Mouse (Mus musculus) lung, adult 18-20 months (tissue): Measurements from ENCODE around the gene Prpf40b.
A peak's percentile ranks its signal among the peaks of the same experiment; 100 is the strongest.
"Not testable (repeated sequence)": the region's sequence is repeated elsewhere in the genome, so short reads cannot be mapped to it uniquely, and the experiment has no call there.

Experiments
- DNase-seq, 2 experiments: peaks; one replicate each; pipeline ENCODE4 v3.0.0; 2022; ENCODE audit warnings: mixed read lengths in 2 of 2

Gene Prpf40b

GRCm38 (mm10) chr15:99294813-99295374 is at the start of gene Prpf40b:
Gene Prpf40b, plus strand, starts transcription at chr15:99295087.
- DNase-seq, result peak; percentile 93 to 95

GRCm38 (mm10) chr15:99246736-99247135 is 48.2 kb upstream of the Prpf40b start:
- DNase-seq, result not testable (repeated sequence)

GRCm38 (mm10) chr15:99248972-99249371 is 45.9 kb upstream of the Prpf40b start:
- DNase-seq, result no peak

GRCm38 (mm10) chr15:99249938-99250337 is 44.9 kb upstream of the Prpf40b start:
- no peak for DNase-seq

- peak; percentile 11 to 23 for DNase-seq
Observed at GRCm38 (mm10) chr15:99251111-99251510, 43.8 kb upstream of the Prpf40b start.

- DNase-seq, result peak; percentile 98 to 99
Observed at GRCm38 (mm10) chr15:99251626-99252380, 43.1 kb upstream of the Prpf40b start, which contains the start of gene Mcrs1. Gene Mcrs1, minus strand, starts transcription at chr15:99251961.

GRCm38 (mm10) chr15:99252381-99253174 is 42.3 kb upstream of the Prpf40b start:
- DNase-seq, result no peak

GRCm38 (mm10) chr15:99253175-99253479 is 41.8 kb upstream of the Prpf40b start:
- DNase-seq, result not testable (repeated sequence)

- DNase-seq, result no peak
Observed at GRCm38 (mm10) chr15:99253772-99254171, 41.1 kb upstream of the Prpf40b start.

GRCm38 (mm10) chr15:99254477-99255005 is 40.3 kb upstream of the Prpf40b start:
- no peak for DNase-seq

GRCm38 (mm10) chr15:99255241-99255749 is 39.6 kb upstream of the Prpf40b start:
- no peak for DNase-seq

- peak in 1 of 2 experiments; percentile 15 for DNase-seq
Observed at GRCm38 (mm10) chr15:99259167-99259729, 35.6 kb upstream of the Prpf40b start.

GRCm38 (mm10) chr15:99259730-99260252 is 35.1 kb upstream of the Prpf40b start:
- DNase-seq, result peak; percentile 68 to 75

GRCm38 (mm10) chr15:99262702-99263101 is 32.2 kb upstream of the Prpf40b start:
- DNase-seq, result no peak

- no peak for DNase-seq
Observed at GRCm38 (mm10) chr15:99264363-99264762, 30.5 kb upstream of the Prpf40b start.

- peak; percentile 63 to 84 for DNase-seq
Observed at GRCm38 (mm10) chr15:99265679-99266078, 29.2 kb upstream of the Prpf40b start.

- DNase-seq, result no peak
Observed at GRCm38 (mm10) chr15:99276095-99276494, 18.8 kb upstream of the Prpf40b start.

- no peak for DNase-seq
Observed at GRCm38 (mm10) chr15:99278271-99278670, 16.6 kb upstream of the Prpf40b start.

- DNase-seq, result no peak
Observed at GRCm38 (mm10) chr15:99283456-99283855, 11.4 kb upstream of the Prpf40b start.

GRCm38 (mm10) chr15:99284527-99285188 is 10.2 kb upstream of the Prpf40b start:
- DNase-seq, result peak; percentile 65 to 76

GRCm38 (mm10) chr15:99285189-99285535 is 9.7 kb upstream of the Prpf40b start:
- no peak for DNase-seq

GRCm38 (mm10) chr15:99290586-99290985 is 4.3 kb upstream of the Prpf40b start:
- no peak for DNase-seq
